Mouse (Mus musculus) bone marrow macrophage, adult 2 months (primary cell): ENCODE measurements around the gene Trpc4.

Experiments
- CTCF ChIP-seq: IDR thresholded peaks from 2 replicates; pipeline ENCODE4 v1.5.1; 2012; ENCODE audit warnings: low read depth, mild to moderate bottlenecking, low read length, moderate library complexity
- POLR2A ChIP-seq: IDR thresholded peaks from 2 replicates; pipeline ENCODE4 v1.6.1; 2012; ENCODE audit warnings: mild to moderate bottlenecking, low read depth, low read length, borderline replicate concordance

DNA sequence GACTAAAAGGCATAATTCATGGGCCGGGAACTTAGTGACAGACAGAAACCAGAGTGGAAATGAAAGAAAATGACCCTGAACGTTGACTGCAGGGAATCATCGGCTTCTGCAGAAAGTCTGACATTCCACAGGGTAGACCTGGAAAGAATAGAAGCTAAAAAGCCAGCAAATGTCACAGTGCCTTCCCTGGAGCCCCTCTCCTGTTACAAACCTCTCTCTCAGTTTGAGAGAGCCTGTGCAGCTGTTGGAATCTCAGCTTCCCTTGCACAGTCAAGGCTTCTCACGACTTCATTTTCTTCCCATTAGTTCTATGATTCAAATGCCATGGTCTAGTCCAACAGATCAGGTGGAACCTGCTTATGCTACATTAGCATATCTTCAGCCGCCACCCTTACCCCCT lies 154.8 kb downstream of the Trpc4 start:
- no peak for TF ChIP-seq POLR2A
- no peak for TF ChIP-seq CTCF
